Mouse (Mus musculus) MEL (cell line): ENCODE data around the gene Scgb3a1. TPM values are rescaled to one million over a fixed set of nuclear protein-coding genes. Genes with fewer than 3 reads are reported as not detected.

Source experiments
- DNase-seq: peaks from one replicate; pipeline ENCODE4 v3.0.0; 2011; ENCODE audit warnings: low read depth, low spot score
- H3K27ac ChIP-seq: 2 replicates; pipeline ENCODE4 v1.5.1; 2012; ENCODE audit warnings: low read depth, mild to moderate bottlenecking, control low read depth, low read length, moderate library complexity; ENCODE audit not compliant: control insufficient read depth
- H3K27me3 ChIP-seq, 2 experiments: fragments of 150-350 bp in 1 of 2; sonication (generic) in 1 of 2; 2 replicates each; pipeline ENCODE4 v1.6.1; 2012; ENCODE audit warnings: low read length in 2 of 2, mild to moderate bottlenecking in 2 of 2, improper control_type of control experiment in 1 of 2, moderate library complexity in 1 of 2; ENCODE audit not compliant: insufficient read depth in 2 of 2, control insufficient read depth in 1 of 2
- H3K36me3 ChIP-seq, 2 experiments: 2 replicates each; pipeline ENCODE4 v1.6.1; 2012 to 2014; ENCODE audit warnings: low read length in 2 of 2, improper control_type of control experiment in 1 of 2, inconsistent platforms in 1 of 2, mild to moderate bottlenecking in 1 of 2; ENCODE audit not compliant: insufficient read depth in 2 of 2, control insufficient read depth in 1 of 2
- H3K4me1 ChIP-seq, 2 experiments: fragments of 150-350 bp in 1 of 2; sonication (generic) in 1 of 2; 2 replicates each; pipeline ENCODE4 v1.6.1; 2012; ENCODE audit warnings: low read length in 2 of 2, improper control_type of control experiment in 1 of 2, mild to moderate bottlenecking in 1 of 2; ENCODE audit not compliant: insufficient read depth in 2 of 2, control insufficient read depth in 1 of 2
- H3K4me3 ChIP-seq, 2 experiments: fragments of 150-350 bp in 1 of 2; sonication (generic) in 1 of 2; 2 replicates each; pipeline ENCODE4 v1.5.1; 2012; ENCODE audit warnings: low read depth in 2 of 2, low read length in 2 of 2, mild to moderate bottlenecking in 2 of 2, moderate library complexity in 2 of 2, control low read depth in 1 of 2, improper control_type of control experiment in 1 of 2; ENCODE audit not compliant: control insufficient read depth in 1 of 2, insufficient read depth in 1 of 2
- H3K79me2 ChIP-seq: 2 replicates; pipeline ENCODE4 v1.6.1; 2012; ENCODE audit warnings: mild to moderate bottlenecking, low read length, moderate library complexity; ENCODE audit not compliant: control insufficient read depth, poor library complexity, insufficient read depth
- H3K9ac ChIP-seq: 2 replicates; pipeline ENCODE4 v1.6.1; 2012; ENCODE audit warnings: low read depth, mild to moderate bottlenecking, control low read depth, low read length, moderate library complexity; ENCODE audit not compliant: control insufficient read depth, poor library complexity, severe bottlenecking
- H3K9me3 ChIP-seq: fragments of 150-350 bp; sonication (generic); replicated peaks from 2 replicates; pipeline ENCODE4 v1.6.1; 2012; ENCODE audit warnings: mild to moderate bottlenecking, low read length, improper control_type of control experiment, moderate library complexity; ENCODE audit not compliant: insufficient read depth
- CHD1 ChIP-seq: IDR thresholded peaks from 2 replicates; pipeline ENCODE4 v1.6.1; 2012; ENCODE audit warnings: low read depth, mild to moderate bottlenecking, inconsistent platforms, low read length, improper control_type of control experiment
- CTCF ChIP-seq, 3 experiments: IDR thresholded peaks in 2 of 3; conservative IDR thresholded peaks in 1 of 3; 2 replicates each; pipeline ENCODE4 v1.5.1; 2011 to 2012; ENCODE audit warnings: low read length in 3 of 3, low read depth in 2 of 3, mild to moderate bottlenecking in 2 of 3, improper control_type of control experiment in 1 of 3, inconsistent platforms in 1 of 3, mixed read lengths in 1 of 3, moderate library complexity in 1 of 3; ENCODE audit not compliant: control insufficient read depth in 1 of 3, insufficient read depth in 1 of 3, poor library complexity in 1 of 3, severe bottlenecking in 1 of 3
- E2F4 ChIP-seq: IDR thresholded peaks from 2 replicates; pipeline ENCODE4 v1.6.1; 2011; ENCODE audit warnings: low read depth, low read length, improper control_type of control experiment, borderline replicate concordance
- EP300 ChIP-seq, 2 experiments: IDR thresholded peaks; 2 replicates each; pipeline ENCODE4 v1.6.1; 2011; ENCODE audit warnings: improper control_type of control experiment in 2 of 2, low read length in 2 of 2, low read depth in 1 of 2, mild to moderate bottlenecking in 1 of 2
- ETS1 ChIP-seq: IDR thresholded peaks from 2 replicates; pipeline ENCODE4 v1.6.1; 2012; ENCODE audit warnings: low read depth, mild to moderate bottlenecking, inconsistent platforms, low read length, improper control_type of control experiment, moderate library complexity
- GABPA ChIP-seq: IDR thresholded peaks from 2 replicates; pipeline ENCODE4 v1.6.1; 2012; ENCODE audit warnings: low read depth, mild to moderate bottlenecking, inconsistent platforms, low read length, improper control_type of control experiment, moderate library complexity
- KAT2A ChIP-seq: conservative IDR thresholded peaks from 2 replicates; pipeline ENCODE4 v1.6.1; 2012; ENCODE audit warnings: low read depth, low read length, improper control_type of control experiment, inconsistent platforms
- MAFK ChIP-seq: IDR thresholded peaks from 2 replicates; pipeline ENCODE4 v1.6.1; 2011; ENCODE audit warnings: low read depth, mild to moderate bottlenecking, low read length, improper control_type of control experiment, borderline replicate concordance
- MAZ ChIP-seq: IDR thresholded peaks from 2 replicates; pipeline ENCODE4 v1.6.1; 2012; ENCODE audit warnings: low read depth, mild to moderate bottlenecking, inconsistent platforms, low read length, improper control_type of control experiment
- MXI1 ChIP-seq: IDR thresholded peaks from 2 replicates; pipeline ENCODE4 v1.6.1; 2011; ENCODE audit warnings: mild to moderate bottlenecking, low read depth, low read length, improper control_type of control experiment
- MYB ChIP-seq: IDR thresholded peaks from 2 replicates; pipeline ENCODE4 v1.6.1; 2011; ENCODE audit warnings: mild to moderate bottlenecking, low read depth, low read length, improper control_type of control experiment
- POLR2A ChIP-seq, 2 experiments: IDR thresholded peaks; 2 replicates each; pipeline ENCODE4 v1.6.1; 2011 to 2012; ENCODE audit warnings: low read length in 2 of 2, mild to moderate bottlenecking in 2 of 2, control low read depth in 1 of 2, improper control_type of control experiment in 1 of 2, low read depth in 1 of 2, moderate library complexity in 1 of 2; ENCODE audit not compliant: control insufficient read depth in 1 of 2, insufficient read depth in 1 of 2, poor library complexity in 1 of 2
- POLR2AphosphoS2 ChIP-seq: IDR thresholded peaks from 2 replicates; pipeline ENCODE4 v1.6.1; 2011; ENCODE audit warnings: low read length, improper control_type of control experiment
- RAD21 ChIP-seq: IDR thresholded peaks from 2 replicates; pipeline ENCODE4 v1.6.1; 2011; ENCODE audit warnings: mild to moderate bottlenecking, low read depth, low read length, improper control_type of control experiment
- RCOR1 ChIP-seq: IDR thresholded peaks from 2 replicates; pipeline ENCODE4 v1.6.1; 2012; ENCODE audit warnings: low read depth, mild to moderate bottlenecking, inconsistent platforms, low read length, improper control_type of control experiment
- SMC3 ChIP-seq: IDR thresholded peaks from 2 replicates; pipeline ENCODE4 v1.6.1; 2011; ENCODE audit warnings: low read depth, low read length, improper control_type of control experiment
- TAL1 ChIP-seq: IDR thresholded peaks from 2 replicates; pipeline ENCODE4 v1.6.1; 2012; ENCODE audit warnings: mild to moderate bottlenecking, inconsistent platforms, low read length, moderate library complexity, mixed read lengths
- TCF12 ChIP-seq: IDR thresholded peaks from 2 replicates; pipeline ENCODE4 v1.6.1; 2014; ENCODE audit warnings: low read depth, mild to moderate bottlenecking, inconsistent platforms, low read length, improper control_type of control experiment, moderate library complexity
- UBTF ChIP-seq: IDR thresholded peaks from 2 replicates; pipeline ENCODE4 v1.6.1; 2012; ENCODE audit warnings: low read depth, mild to moderate bottlenecking, inconsistent platforms, low read length, improper control_type of control experiment, moderate library complexity, borderline replicate concordance; ENCODE audit not compliant: insufficient read depth
- USF1 ChIP-seq: IDR thresholded peaks from 2 replicates; pipeline ENCODE4 v1.6.1; 2014; ENCODE audit warnings: low read depth, mild to moderate bottlenecking, inconsistent platforms, low read length, improper control_type of control experiment, moderate library complexity
- ZC3H11A ChIP-seq: IDR thresholded peaks from 2 replicates; pipeline ENCODE4 v1.6.1; 2012; ENCODE audit warnings: low read depth, mild to moderate bottlenecking, inconsistent platforms, low read length, improper control_type of control experiment
- polyA plus RNA-seq, 2 experiments: library from polyadenylated mRNA; stranded (reverse) in 1 of 2; unstranded in 1 of 2; fragments of >175 nt in 1 of 2; fragments of >200 nt in 1 of 2; gene quantifications; 2 replicates each; pipeline versions ENCODE4 v1.2.1 to v1.2.4; 2012; ENCODE audit warnings: low replicate concordance in 2 of 2, low read depth in 1 of 2; ENCODE audit not compliant: insufficient read length in 2 of 2, insufficient read depth in 1 of 2, missing spikeins in 1 of 2
- total RNA-seq: library from RNA; depleted of rRNA; stranded (reverse); fragments of 300-350 nt; gene quantifications from 2 replicates; pipeline ENCODE4 v1.2.3, GENCODE M21; 2012

Scgb3a1 gene
- total and polyA plus RNA-seq, 3 experiments = not detected

GRCm38 (mm10) chr11:49625863-49626262, 37.5 kb upstream of the Scgb3a1 start:
- H3K9me3 ChIP-seq = no peaks in the 10 kb centered on the region
- DNase-seq = peak; percentile 44
- TF ChIP-seq SMC3 (peak; percentile 11; the same call in 1 of the 2 replicates), MYB (no peak), CTCF (IDR thresholded peaks at IDR 0.05 in 2 of 3, conservative IDR thresholded peaks at IDR 0.05 in 1 of 3; ENCODE audit: control insufficient read depth in 1 of 3, insufficient read depth in 1 of 3, low read depth in 2 of 3, low read length in 3 of 3, poor library complexity in 1 of 3, severe bottlenecking in 1 of 3) (peak; percentile 43 to 54 (median 46); a peak in 5 of 6 replicates)
- H3K27me3 ChIP-seq = peaks cover under 1 to 2% of the 10 kb centered on the region in 2 experiments; a peak in 3 of 4 replicates
- no peaks in the 10 kb centered on the region for H3K36me3 ChIP-seq
- H3K4me1 ChIP-seq = no peaks in the 10 kb centered on the region
- no peak overlapping the region for H3K27ac ChIP-seq
- H3K79me2 ChIP-seq = no peaks in the 10 kb centered on the region
- H3K9ac ChIP-seq = no peak overlapping the region
- no peak overlapping the region for H3K4me3 ChIP-seq

- H3K4me1 ChIP-seq = 0 out of 4 replicates have a peak, but pooled peaks cover 0 to under 1% of the 10 kb centered on the region in 2 experiments
- no peaks in the 10 kb centered on the region for H3K36me3 ChIP-seq
- TF ChIP-seq ZC3H11A (no peak), MAZ (no peak), CHD1 (no peak), POLR2AphosphoS2 (no peak), ETS1 (no peak), E2F4 (no peak), TCF12 (no peak), EP300 (IDR thresholded peaks at IDR 0.05; ENCODE audit: low read depth in 1 of 2, low read length in 2 of 2) (no peak), TAL1 (no peak)
- no peaks in the 10 kb centered on the region for H3K27me3 ChIP-seq
- no peak overlapping the region for H3K27ac ChIP-seq
- no peak overlapping the region for H3K4me3 ChIP-seq
- no peak for DNase-seq
- no peak overlapping the region for H3K9ac ChIP-seq
- no peaks in the 10 kb centered on the region for H3K9me3 ChIP-seq
- no peaks in the 10 kb centered on the region for H3K79me2 ChIP-seq
Measured at GRCm38 (mm10) chr11:49626748-49627147, 36.7 kb upstream of the Scgb3a1 start.

GRCm38 (mm10) chr11:49631154-49631553, 32.3 kb upstream of the Scgb3a1 start:
- Histone ChIP-seq H3K9me3 (no peaks in the 10 kb centered on the region), H3K36me3 (0 out of 4 replicates have a peak, but pooled peaks cover 0 to 2% of the 10 kb centered on the region in 2 experiments), H3K4me3 (no peak overlapping the region), H3K27ac (no peak overlapping the region), H3K4me1 (peaks cover 0 to 5% of the 10 kb centered on the region in 2 experiments; a peak in 1 of 4 replicates), H3K27me3 (no peaks in the 10 kb centered on the region), H3K9ac (no peak overlapping the region), H3K79me2 (no peaks in the 10 kb centered on the region)
- peak; percentile 50 for DNase-seq
- no peak for TF ChIP-seq GABPA
- TF ChIP-seq MXI1 = no peak
- TF ChIP-seq RAD21 = peak; percentile 68
- TF ChIP-seq KAT2A = no peak
- TF ChIP-seq POLR2AphosphoS2 = no peak
- TF ChIP-seq POLR2A (IDR thresholded peaks at IDR 0.05; ENCODE audit: control insufficient read depth in 1 of 2, insufficient read depth in 1 of 2, low read depth in 1 of 2, low read length in 2 of 2, poor library complexity in 1 of 2) = no peak
- no peak for TF ChIP-seq MAFK
- TF ChIP-seq USF1 = no peak
- TF ChIP-seq UBTF = no peak
- peak; percentile 37 to 77 (median 68) for TF ChIP-seq CTCF (IDR thresholded peaks at IDR 0.05 in 2 of 3, conservative IDR thresholded peaks at IDR 0.05 in 1 of 3; ENCODE audit: control insufficient read depth in 1 of 3, insufficient read depth in 1 of 3, low read depth in 2 of 3, low read length in 3 of 3, poor library complexity in 1 of 3, severe bottlenecking in 1 of 3)
- no peak for TF ChIP-seq TAL1
- peak; percentile 53 for TF ChIP-seq SMC3
- TF ChIP-seq RCOR1 = no peak
